Mouse (Mus musculus) cerebellum, postnatal 36 days (tissue): ENCODE data around the gene Meis1.

Source experiments
- DNase-seq, 2 experiments: peaks; one replicate each; pipeline ENCODE4 v3.0.0; 2021 to 2022; ENCODE audit warnings: mixed read lengths in 2 of 2

The Meis1 gene

DNA sequence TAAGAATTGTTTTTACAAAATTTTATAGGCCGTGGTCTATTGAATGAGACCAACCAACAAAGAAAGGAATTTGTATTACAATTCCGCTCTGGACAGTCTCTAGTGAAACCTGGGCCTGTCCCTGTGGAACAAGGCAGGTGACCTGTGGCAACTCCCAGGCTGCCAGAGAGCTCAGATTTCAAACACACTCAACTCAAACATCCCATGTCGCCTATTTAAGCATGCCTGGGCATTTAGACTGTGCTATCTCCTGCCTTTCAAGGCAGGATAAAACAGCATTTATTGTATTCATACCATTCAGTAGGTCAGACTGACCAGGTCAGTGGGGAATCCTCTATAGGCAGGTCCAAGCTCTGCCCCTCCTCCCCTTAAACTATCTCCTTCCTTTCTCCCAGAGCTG is 73.0 kb downstream of the Meis1 start:
- DNase-seq: no peak

DNA sequence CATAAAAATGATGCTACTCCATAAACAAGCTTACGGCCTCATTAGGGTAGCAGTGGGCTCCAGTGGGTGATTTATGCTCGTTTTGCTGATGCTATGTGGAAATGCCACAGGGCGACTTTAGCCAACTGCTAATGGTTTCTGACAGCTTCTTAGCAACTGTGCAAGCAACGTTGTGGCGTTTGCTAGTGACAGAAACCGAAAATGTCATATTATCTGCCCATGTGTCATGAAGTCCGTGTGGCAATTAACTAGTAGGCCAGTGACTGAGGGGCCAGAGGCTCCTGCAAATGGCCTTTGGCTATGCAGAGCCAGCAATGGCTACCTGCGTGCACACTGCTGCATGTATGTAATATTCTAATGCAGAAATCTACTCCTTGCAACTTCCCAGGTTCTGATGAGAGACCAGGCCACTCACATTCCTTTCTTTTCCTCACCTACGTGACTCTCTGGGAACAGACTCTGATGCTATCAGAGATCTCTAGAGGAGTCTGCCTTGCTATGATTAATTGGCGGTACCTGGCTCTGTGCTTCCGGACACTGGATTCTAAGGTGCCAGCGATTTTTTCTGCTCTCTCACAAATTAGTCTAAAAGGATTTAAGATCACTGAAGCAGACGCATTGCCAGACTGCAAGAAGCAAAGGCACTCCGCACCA is 73.7 kb downstream of the Meis1 start:
- DNase-seq: no peak

DNA sequence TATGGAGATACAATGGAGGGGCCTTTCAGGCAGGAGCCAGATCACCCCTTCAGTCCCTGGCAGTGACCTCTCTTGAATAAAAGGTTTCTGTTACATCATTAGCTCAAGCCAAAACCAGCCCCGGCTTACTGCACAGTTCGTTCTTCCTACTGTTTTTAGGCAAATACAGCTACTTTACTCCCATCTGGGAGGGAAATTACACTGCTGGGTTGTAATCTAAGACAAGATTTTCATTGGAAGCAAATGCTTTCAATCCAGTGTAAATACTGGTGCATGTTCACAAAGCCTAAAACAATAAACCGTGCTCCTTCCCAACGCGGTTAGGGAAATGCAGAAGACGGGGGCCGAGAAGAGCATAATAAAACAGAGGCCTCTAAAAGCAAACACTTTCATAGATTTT is 74.6 kb downstream of the Meis1 start:
- no peak for DNase-seq

DNA sequence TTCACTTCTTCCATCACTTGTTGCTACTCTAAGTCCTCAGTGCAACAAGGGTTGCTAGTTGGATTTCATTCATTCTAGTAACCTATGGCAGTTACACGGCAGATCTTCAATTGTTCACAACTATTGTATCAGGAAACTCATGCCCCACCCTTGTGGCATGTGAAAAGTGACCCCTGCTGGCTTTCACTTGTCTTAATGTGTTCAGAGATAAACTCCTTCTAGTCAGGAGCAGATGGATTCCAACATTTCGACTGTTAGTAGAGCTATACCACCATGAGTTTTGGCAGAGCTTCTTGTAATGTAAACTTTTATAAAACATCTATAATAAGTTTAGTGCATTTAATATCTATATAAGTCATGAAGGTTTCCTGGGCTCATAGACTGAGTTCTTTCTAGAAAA is 75.8 kb downstream of the Meis1 start:
- DNase-seq: no peak

DNA sequence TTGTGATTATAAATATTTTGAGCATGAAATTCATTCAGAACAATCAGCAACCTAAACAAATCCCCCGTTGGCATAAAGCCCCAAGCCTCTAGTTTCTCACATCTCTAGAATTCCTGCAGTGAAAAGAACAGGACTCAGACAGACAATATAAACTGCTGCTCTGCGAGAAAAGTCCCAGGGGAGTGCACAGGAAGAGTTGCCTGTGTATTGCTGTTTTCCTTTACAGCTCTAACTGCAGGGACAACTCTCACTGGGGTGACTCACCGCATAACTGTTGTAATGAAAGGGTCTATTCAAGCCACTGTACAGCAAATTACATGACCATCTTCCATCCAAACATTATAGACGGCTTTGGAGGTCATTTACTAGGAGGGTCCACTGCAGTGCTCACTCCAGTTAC is 77.9 kb downstream of the Meis1 start:
- no peak for DNase-seq

DNA sequence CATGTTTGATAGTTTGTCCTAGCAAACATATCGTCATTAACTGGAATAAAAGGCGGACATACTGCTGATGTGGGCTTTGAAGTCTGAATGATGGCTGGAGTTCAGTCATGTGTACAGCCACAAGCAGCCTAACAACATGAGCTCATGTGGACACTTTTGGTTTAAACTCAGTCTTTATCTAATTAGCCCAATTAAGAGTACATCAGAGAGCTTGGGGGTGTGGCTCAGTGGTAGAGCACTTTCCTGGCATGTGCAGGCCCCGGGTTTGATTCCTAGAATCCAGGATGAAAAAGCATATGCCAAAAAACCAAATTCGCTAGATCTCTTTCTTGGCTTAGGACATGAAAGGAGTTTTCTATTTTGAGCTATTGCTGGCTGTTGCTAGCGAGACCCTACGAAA is 83.9 kb downstream of the Meis1 start:
- DNase-seq: no peak

DNA sequence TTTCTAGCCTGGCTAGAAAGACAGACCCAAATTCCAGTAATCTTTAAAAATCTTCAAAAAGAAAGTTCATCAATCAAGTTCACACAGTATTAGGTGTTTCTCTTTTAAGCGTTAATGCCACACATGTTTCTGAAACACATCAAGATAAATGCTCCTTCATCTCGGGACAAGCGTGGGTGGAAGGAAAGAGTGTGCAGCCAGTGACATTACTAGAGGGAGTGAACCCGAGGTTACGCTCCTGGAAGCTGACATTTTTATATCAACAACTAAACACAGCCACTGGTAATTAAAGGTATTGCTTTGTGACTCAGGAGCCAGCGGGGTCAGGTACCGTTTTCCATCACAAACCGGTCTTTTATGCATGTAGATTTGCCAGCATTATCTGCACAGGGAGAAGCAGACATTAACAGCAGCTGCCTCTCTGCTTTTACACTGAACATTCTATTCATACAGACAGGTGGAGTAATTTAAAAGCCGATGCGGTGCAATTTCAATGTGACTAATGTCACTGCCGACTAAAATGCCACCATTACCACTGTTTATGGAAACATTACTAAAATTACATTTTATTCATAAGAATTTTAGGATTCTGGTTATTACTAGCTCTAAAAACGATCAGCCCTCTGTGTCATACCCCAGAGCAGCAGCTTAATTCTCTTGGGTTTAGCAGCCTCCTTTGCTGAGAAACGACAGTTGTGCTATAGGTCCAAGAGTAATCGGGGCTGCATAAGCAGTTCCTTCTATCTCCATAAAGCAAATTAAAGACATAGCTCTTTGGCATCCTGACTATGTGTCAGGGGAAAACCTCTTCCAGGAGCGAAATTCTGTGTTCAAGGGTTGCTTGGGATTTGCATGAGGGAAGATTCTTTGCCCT is 87.5 kb downstream of the Meis1 start:
- DNase-seq: no peak

DNA sequence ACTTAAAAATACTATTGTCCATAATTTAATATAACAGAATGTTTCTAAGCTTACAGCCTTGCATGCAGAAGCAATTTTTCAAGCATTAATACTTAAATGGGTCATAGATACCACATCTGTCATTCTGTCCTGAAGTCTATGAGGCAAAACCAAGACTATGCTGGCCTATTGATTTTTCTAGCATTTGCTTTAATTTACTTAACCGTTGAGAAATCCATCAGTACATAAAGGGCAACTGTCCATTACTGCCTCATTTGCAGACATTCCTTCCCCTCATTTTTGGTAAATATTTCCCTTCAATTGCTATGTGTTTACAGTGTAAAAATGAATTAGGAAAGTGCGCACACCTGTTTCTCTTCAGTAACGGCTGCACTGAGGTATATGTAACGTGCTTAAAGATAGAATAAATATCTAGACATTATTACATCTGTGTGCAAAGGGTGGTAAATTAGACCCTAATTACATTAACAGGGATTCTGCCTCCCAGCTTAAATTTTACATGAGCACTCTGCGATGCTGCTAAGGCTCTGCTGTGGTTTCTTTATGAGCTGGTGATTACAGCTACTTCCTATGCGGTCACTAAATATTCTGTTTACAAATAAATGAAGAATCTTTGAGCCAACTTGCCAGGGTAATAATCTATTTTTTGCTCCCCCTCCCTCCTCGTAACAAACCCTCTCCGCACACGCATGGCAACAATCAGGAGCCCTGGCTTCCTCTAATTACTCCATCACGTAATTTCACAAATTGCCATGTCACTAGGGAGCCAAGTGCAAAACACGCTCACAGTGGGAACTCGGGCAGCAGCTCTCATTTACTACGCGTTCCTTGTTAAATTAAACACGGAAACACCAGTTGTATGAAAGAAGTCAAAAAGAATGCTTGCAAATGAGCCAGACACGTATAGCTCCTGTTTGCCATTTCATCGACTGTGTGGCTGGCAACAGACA is 88.7 kb downstream of the Meis1 start:
- DNase-seq: no peak

DNA sequence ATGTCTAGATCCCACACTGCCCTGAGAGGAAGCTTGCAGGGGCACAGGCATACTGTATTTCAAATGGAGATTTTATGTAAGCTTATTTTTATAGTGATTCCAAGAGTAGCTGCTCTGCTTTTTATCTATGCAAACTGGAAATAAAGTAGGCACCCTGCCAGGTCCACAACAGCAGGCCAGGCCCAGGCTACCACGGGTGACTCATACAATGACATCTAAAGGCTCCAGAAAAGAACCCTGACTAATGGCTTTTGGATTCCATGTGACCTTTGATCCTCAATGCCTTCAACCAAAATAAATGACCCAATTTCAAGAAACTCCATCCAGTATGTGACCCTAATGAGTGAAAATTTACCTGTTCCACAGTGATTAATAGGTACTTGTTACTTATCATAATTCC is 91.4 kb downstream of the Meis1 start:
- DNase-seq: peak; percentile 50 to 69

DNA sequence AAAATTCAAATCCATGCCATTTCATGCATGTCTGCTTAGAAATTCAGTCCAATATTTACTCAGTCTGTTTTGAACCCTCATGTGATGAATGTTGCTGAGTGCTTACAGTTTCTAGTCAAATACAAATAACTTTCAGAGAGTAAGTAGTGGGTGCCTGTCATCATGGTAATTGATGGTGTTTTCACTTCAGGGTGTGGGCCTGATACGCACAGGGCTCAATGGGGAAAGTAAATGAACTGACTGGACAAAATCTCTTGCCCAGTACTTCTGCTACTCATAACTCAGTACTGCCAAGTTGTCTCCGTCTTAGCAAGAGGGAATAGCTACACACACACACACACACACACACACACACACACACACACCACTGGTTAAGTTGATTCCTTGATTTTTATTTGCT is 92.0 kb downstream of the Meis1 start:
- no peak for DNase-seq

DNA sequence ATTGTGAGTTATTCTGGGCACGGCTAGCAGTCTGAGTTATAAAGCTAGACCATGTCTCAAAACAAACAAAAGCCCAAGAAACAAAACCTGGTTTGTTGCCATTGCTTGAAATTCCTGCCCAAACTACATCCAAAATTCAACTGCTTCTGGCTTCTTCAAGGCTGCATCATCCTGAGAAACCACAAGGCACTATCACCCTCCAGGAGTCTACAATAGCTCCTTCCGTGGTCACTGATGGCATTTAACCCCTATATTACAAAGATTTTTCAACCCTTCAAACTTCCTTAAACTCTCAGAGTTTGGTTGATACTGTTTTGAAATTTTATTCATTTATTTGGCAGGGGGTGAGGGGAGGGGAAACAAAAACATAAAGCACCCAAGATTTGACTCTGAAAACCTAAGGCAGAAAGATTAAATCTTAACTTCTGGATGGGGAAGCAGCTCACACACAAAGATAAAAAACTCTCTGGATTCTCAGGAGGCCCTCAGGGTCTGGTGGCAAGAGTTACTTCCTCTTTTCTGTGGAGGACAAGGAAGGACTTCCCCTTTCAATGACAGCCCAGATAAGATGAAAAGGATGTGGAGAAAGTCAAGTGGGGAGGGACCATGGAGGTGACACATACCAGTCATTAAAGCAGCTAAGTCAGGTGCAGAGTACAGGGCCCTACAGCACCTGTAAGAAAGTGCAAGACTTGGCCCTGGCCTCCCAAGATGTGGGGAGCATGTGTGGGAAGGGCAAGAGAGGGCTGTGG is 94.0 kb downstream of the Meis1 start:
- DNase-seq: no peak

DNA sequence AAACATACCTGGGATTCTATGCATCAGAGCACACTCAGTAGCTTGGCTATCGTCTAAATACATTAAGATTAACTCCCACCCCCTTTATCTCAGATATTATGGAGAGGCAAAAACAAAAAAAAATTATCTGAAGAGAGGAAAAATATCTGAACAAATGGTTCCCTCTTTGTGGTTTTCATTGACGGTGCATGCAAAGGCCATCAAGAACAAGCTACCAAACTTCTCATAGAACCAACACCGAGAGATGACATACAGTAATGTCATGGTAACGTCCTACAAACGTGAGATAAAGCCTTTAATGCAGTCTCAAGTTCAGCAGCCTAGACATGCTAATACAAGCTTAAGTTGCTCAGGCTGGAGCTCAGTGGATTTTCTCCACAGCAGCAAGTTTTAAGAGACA is 95.5 kb downstream of the Meis1 start:
- no peak for DNase-seq

DNA sequence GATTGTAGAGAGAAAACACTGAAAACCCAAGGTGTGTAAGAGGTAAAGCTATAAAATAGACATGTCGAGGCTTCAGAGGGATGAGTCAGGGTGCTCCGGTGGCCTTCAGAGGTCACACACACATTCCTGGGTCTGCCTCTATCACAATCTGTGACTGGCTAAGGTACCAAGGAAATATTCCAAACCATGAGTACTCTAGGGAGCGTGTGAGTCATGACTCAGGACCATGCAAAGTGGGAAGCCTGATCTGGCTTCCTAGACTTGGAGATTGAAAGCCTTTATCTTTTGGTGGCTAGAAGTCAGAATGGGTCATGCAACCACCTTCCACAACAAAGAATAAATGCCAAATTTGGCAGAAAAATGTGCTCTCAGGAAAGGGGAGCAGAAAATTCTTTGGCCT is 98.1 kb downstream of the Meis1 start:
- no peak for DNase-seq

DNA sequence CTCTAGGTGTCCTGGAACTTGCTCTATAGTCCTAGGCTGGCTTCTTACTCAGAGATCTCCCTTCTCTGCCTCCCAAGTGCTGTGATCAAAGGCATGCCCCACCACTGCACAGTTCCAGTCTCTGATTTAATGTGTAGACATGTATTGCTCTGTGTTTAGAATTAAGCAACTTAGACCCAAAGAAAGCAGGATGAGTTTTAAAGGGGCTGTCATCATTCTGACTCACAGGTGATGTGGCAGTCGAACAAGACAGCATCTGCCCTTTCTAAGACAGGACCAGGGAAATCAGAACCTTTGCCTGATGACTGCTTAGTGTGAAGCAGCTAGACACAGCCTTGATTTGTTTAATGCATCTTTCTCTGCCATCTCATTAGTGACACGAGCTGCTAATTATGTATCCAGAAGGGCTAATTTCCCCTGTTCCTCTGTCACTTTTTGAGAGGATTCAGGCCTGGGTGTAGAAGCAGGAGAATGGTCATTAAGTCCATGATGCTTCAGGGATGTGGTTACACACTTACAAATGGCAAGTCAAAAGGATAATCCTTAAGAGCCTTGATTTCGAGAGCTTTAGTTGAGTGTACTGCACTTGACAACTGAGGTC is 99.5 kb downstream of the Meis1 start:
- no peak for DNase-seq

DNA sequence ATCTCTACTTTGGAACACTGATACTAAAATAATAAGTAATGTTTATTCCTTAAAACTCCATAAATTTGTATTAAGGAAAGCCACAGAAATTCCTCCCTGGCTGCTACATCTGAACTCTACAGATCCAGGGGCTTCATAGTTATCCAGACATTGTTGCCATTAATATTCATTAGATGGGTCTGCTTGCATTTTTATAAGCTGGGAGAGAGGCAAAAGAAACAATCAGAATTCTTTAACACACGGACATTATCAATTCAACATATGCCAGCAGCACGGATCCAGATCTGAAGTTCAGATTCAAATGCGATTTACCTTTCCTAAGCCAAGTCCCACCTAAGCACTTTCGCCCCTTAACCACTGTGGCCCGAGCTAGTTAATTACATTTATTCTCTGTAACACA is 100.9 kb downstream of the Meis1 start:
- DNase-seq: no peak

DNA sequence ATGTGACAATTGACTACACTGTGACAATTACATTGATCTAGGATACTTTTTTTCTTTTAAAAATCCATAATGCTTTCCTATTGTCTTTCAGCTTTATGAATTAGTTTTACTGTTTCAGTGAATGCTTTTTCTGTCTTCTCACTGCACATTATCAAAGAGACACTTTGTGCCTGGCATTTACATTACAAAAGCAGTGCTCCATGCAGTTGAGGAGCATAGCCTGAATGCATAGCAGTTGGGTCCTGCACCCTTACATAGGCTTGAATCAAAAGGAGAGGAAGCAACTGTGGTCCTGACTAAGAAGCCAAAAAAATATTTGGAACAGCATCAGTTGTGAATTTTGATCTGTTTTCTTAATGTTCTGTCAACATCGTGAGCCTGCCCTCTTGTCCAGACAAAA is 105.5 kb downstream of the Meis1 start:
- no peak for DNase-seq

DNA sequence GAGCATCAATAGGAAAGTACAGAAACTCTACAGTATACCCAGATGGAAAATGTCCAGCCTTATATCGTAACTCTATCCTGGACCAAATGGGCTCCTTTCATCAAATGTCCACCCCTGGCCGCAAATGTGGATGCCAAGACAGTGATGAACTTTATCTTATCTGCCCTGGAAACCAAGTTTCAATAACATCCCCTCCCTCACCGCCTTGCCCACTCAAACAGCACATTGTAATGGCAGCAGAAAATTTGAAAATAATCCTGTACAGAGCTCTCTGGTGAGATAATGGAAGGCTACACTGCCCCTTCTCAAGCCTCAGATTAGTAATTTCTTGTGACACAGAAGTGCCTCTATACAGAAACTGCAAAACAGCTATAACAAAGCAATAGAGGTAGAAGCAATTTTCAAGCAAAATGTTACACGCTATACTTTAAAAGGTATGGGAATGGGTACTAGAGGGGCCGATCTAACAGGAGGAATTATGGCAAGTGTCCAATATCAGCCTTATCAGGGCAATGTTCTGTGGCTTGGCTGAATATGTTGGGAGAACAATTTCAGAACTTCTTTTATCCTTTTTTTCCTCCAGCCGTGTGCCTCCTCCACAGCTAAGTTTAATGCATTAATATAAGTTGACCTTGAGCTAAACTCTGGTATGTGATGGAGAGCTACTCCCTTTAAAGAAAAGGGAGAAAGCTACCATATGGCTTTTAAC is 106.3 kb downstream of the Meis1 start:
- no peak for DNase-seq

DNA sequence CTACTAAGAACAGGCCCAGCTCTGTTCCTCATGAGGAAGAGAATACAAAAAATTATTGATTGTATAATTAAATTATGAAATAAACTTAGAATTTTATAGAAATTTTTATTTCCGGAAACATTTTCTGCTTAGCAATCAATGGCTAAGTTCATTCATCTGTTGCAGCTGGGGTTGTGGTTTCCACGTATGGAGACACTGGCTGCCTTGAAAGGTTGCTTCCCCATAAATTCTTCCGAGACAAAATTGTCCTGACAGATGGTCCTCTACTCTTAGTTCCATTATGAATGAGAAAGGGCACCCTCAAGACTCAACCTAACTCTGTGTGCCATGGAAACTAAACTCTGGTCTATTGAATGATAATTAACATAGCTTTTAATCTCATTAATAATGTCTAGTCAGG is 111.9 kb downstream of the Meis1 start:
- DNase-seq: no peak

DNA sequence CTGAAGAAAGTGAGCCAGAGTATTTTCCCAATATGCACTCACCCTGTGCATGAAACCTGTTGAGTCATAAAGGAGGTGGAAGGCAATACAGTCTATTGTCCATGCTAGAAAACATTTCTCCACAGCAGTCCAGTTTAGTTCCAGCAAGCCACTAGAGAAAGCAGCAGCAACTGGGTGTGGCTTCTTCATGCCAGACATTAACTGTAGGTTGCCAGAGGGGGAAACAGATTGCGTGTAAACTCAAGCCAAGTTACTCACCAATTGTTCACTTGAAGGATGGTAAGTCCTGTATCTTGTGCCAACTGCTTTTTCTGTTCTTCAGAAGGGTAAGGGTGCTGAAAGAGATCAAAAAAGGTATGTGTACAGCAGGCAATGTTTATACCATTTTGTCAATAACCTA is 113.4 kb downstream of the Meis1 start:
- DNase-seq: no peak

DNA sequence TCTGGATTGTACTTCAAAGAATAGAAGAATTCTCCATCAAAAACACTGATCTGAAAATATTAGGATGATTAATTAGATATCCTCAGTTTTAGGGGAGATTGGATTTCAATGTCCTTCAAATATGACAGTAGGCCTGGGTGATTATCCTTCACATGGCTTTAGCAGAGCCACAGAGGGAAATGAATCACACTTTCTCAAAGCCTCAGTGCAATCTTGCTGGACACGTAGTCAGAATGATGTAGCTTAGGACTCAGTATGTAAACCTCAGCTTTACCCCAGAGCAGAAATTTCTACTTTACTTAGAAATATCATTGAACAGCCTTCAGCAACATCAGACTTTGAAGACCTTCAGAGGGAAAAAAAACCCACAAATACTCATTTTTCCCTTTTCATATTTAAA is 113.9 kb downstream of the Meis1 start:
- DNase-seq: no peak

DNA sequence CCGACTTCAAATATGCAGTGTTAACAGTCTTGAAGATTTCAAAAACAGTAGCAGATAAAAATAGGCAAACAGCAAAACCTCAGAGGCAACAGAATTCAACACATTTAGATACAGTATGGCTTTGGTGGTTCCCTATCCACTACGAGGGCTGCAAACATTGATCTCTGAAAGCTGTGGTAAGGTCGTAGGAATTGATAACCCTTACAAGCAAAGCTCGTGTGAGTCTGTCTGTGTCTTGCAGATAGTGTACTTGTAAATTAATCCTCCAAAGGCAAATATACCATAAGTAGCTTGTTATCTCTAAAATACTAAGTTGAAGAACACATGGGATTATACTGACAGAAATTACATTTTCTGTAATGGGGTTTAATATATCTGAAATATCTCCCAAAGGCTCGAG is 114.5 kb downstream of the Meis1 start:
- DNase-seq: no peak

DNA sequence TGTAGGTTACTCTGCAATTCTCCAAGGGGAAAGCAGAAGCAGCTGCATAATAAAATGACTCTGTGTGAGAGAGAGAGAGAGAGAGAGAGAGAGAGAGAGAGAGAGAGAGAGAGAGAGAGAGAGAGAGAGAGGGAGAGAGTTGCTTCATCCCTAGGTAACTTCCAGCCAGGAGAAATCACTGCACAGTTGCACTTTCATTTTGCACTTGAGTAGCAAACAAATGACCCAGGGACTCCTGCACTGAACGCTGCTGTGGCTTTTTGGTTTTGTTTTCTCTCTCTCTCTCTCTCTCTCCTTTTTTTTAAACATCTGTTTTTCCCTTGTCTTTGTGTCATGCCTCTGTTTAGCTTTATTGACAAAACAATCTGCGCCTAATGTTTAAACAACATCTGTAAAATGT is 118.3 kb downstream of the Meis1 start:
- no peak for DNase-seq
